Mouse (Mus musculus) ES-E14 (cell line): Measurements from ENCODE around the gene Isoc2b.

Source experiments
- HCFC1 ChIP-seq: IDR thresholded peaks from 2 replicates; pipeline ENCODE4 v1.6.1; 2012; ENCODE audit warnings: low read length, inconsistent platforms, borderline replicate concordance; ENCODE audit not compliant: insufficient read depth
- ZC3H11A ChIP-seq: IDR thresholded peaks from 2 replicates; pipeline ENCODE4 v1.6.1; 2012; ENCODE audit warnings: low read depth, mild to moderate bottlenecking, inconsistent platforms, low read length, borderline replicate concordance

DNA sequence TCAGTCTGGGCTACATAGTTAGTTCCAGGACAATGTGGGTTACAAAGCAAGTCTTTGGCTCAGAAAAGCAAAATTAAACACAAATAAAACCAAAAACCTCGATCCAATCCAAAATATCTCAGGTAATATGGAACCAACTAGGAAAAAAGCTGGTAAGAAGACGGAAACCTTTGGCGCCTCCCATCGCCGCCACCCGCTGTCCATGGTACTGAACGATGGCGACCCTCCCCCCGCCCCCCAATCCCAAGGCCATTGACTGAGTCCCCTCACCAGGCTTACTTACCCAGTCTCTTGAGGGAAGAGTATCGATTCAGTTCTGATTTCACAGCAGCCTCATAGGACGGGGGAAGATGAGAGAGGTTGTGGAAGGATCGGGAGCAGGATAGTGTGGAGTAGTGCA is 39.6 kb downstream of the Isoc2b start:
- TF ChIP-seq ZC3H11A (no peak), HCFC1 (no peak)
